Comparison of ENCODE assay signal across 31 mouse cellular contexts in genomic region chr11:97905941-97906340, GRCm38 (mm10). TPM values are rescaled to one million over a fixed set of nuclear protein-coding genes. Genes with fewer than 3 reads are reported as not detected.
DNase-seq lines count a peak whose midpoint lies in the region; ATAC-seq and TF ChIP-seq lines count a peak whose summit lies in the region.
"Had no signal": no experiment of that assay in that cellular context is flagged by ENCODE, and none has a peak within 500 bp of the region (broad histone marks: within the 10 kb centered on the region; RNA-seq: fewer than 3 reads in every experiment).

No protein-coding gene starts in this region.

- no peak for ATAC-seq in activated CD4-positive, CD25-positive, alpha-beta regulatory T cell, adult 4 months
- ATAC-seq: forebrain, embryonic 15.5 days; hindbrain, embryonic 16.5 days; inflammation-experienced regulatory T-cells, adult 6 months; intestine, embryonic 16.5 days; Patski had no signal

- H3K9me3 ChIP-seq in ES-Bruce4 (replicated peaks; ENCODE audit: control insufficient read depth, insufficient read depth, low read length, poor library complexity, severe bottlenecking) (no peaks in the 10 kb centered on the region), ES-E14 (ENCODE audit: control insufficient read depth, insufficient read depth, low read depth, low read length) (no peaks in the 10 kb centered on the region)
- H3K9me3 ChIP-seq: embryonic facial prominence, embryonic 10.5 days; embryonic facial prominence, embryonic 13.5 days; forebrain, embryonic 12.5 days; forebrain, embryonic 15.5 days; heart, embryonic 12.5 days; heart, embryonic 15.5 days; hindbrain, embryonic 10.5 days; hindbrain, embryonic 13.5 days had no signal

- no peak for DNase-seq in ES-E14 (ENCODE audit: low read depth, low spot score)
- peak; percentile 89 for DNase-seq in ZHBTc4 (ENCODE audit: low read depth, low spot score)
- DNase-seq in cerebellum, adult 11 months: no peak
- DNase-seq in kidney, adult 2 months: no peak
- DNase-seq: adrenal gland, adult 2 months; adrenal gland, postnatal 14 days; cerebellum, adult 11-12 months; cerebellum, adult 8-10 months; cerebellum, postnatal 10 days; cerebellum, postnatal 36 days; embryo, embryonic 11 days; gastrocnemius, postnatal 14 days; heart, adult 11 months; heart, postnatal 10 days; heart, postnatal 36 days; kidney, adult 18-20 months had no signal

- H3K4me3 ChIP-seq in ES-Bruce4 (ENCODE audit: low read depth, low read length) (no peak overlapping the region), ES-E14 (ENCODE audit: insufficient read depth in 1 of 2, low read depth in 1 of 2, low read length in 2 of 2, poor library complexity in 1 of 2, severe bottlenecking in 1 of 2) (no peak overlapping the region)
- H3K4me3 ChIP-seq in kidney, adult 2 months (ENCODE audit: insufficient read depth, low read depth, low read length): no peak overlapping the region
- H3K4me3 ChIP-seq: embryonic facial prominence, embryonic 10.5 days; embryonic facial prominence, embryonic 13.5 days; erythroblast, embryonic 14.5 days; forebrain, embryonic 12.5 days; forebrain, embryonic 15.5 days; heart, embryonic 12.5 days; heart, embryonic 15.5 days; hindbrain, embryonic 10.5 days; hindbrain, embryonic 13.5 days had no signal

- peaks cover 5% of the 10 kb centered on the region for H3K4me1 ChIP-seq in ES-Bruce4 (ENCODE audit: control insufficient read depth, insufficient read depth, low read length)
- H3K4me1 ChIP-seq in ES-E14 (ENCODE audit: control insufficient read depth in 2 of 2, insufficient read depth in 2 of 2, low read length in 2 of 2, poor library complexity in 1 of 2): peaks cover 4 to 8% of the 10 kb centered on the region in 2 experiments; a peak in 3 of 4 replicates
- H3K4me1 ChIP-seq in kidney, adult 2 months (ENCODE audit: control insufficient read depth, insufficient read depth, low read length): no peaks in the 10 kb centered on the region
- H3K4me1 ChIP-seq: embryonic facial prominence, embryonic 13.5 days; forebrain, embryonic 15.5 days; heart, embryonic 12.5 days; heart, embryonic 15.5 days had no signal

- in situ Hi-C loops in ES-E14 (cut with MboI; ENCODE audit: low sequenced_read_pairs in 2 of 2, unreplicated experiment in 2 of 2): no loop called here

- 81% methylated on average over 2 of the region's 2 CpGs for WGBS in kidney, adult 2 months

- H3K36me3 ChIP-seq in ES-Bruce4 (ENCODE audit: control insufficient read depth, insufficient read depth, low read length, poor library complexity, severe bottlenecking) (no peaks in the 10 kb centered on the region), ES-E14 (ENCODE audit: control insufficient read depth, insufficient read depth, low read length, poor library complexity, severe bottlenecking) (no peaks in the 10 kb centered on the region)
- H3K36me3 ChIP-seq in kidney, adult 2 months (ENCODE audit: control insufficient read depth, insufficient read depth, low read length): no peaks in the 10 kb centered on the region
- H3K36me3 ChIP-seq: embryonic facial prominence, embryonic 10.5 days; embryonic facial prominence, embryonic 13.5 days; forebrain, embryonic 12.5 days; forebrain, embryonic 15.5 days; heart, embryonic 12.5 days; heart, embryonic 15.5 days; hindbrain, embryonic 10.5 days; hindbrain, embryonic 13.5 days had no signal

- TF ChIP-seq EP300 in ES-Bruce4 (IDR thresholded peaks at IDR 0.05; ENCODE audit: insufficient read depth, low read depth, low read length): peak; percentile 31; the same call in 1 of the 2 replicates

- H3K9ac ChIP-seq in ES-Bruce4 (ENCODE audit: low read depth, poor library complexity, severe bottlenecking) (no peak overlapping the region), ES-E14 (ENCODE audit: insufficient read depth, low read depth, low read length, poor library complexity, severe bottlenecking) (no peak overlapping the region)
- H3K9ac ChIP-seq: embryonic facial prominence, embryonic 13.5 days; forebrain, embryonic 12.5 days; forebrain, embryonic 15.5 days; heart, embryonic 12.5 days; heart, embryonic 15.5 days; hindbrain, embryonic 13.5 days had no signal

- H3K27ac ChIP-seq in ES-Bruce4 (ENCODE audit: insufficient read depth, low read length) (peak overlapping the region; percentile 87), ES-E14 (ENCODE audit: insufficient read depth, low read depth, low read length, poor library complexity, severe bottlenecking) (peak overlapping the region; percentile 37; the same call in 1 of the 2 replicates)
- H3K27ac ChIP-seq in kidney, adult 2 months (ENCODE audit: insufficient read depth, low read depth, low read length): no peak overlapping the region
- H3K27ac ChIP-seq: embryonic facial prominence, embryonic 10.5 days; embryonic facial prominence, embryonic 13.5 days; forebrain, embryonic 12.5 days; forebrain, embryonic 15.5 days; heart, embryonic 15.5 days; hindbrain, embryonic 10.5 days; hindbrain, embryonic 13.5 days had no signal

- TF ChIP-seq POLR2A in ES-Bruce4 (IDR thresholded peaks at IDR 0.05; ENCODE audit: insufficient read depth, low read length): no peak
- no peak for TF ChIP-seq POLR2A in kidney, adult 2 months (IDR thresholded peaks at IDR 0.05; ENCODE audit: low read depth, low read length)

- no peaks in the 10 kb centered on the region for H3K27me3 ChIP-seq in ES-Bruce4 (ENCODE audit: control insufficient read depth, insufficient read depth, low read length, poor library complexity, severe bottlenecking)
- no peaks in the 10 kb centered on the region for H3K27me3 ChIP-seq in kidney, adult 2 months (replicated peaks; ENCODE audit: control insufficient read depth, insufficient read depth, low read length)
- H3K27me3 ChIP-seq: forebrain, embryonic 12.5 days; forebrain, embryonic 15.5 days; Patski had no signal

- TF ChIP-seq CTCF in ES-Bruce4 (IDR thresholded peaks at IDR 0.05; ENCODE audit: low read depth, low read length): no peak
- no peak for TF ChIP-seq CTCF in kidney, adult 2 months (conservative IDR thresholded peaks at IDR 0.05; ENCODE audit: insufficient read depth, insufficient read length, low read depth, low read length)

TF ChIP-seq in ES-E14, 5 proteins besides CTCF, POLR2A, EP300 and RAD21:
- TF ChIP-seq ZNF384 (IDR thresholded peaks at IDR 0.05; ENCODE audit: low read depth, low read length): no peak

RNA-seq across cellular contexts. Expression of gene Fbxo47, which starts 22.0 kb away (rescaled TPM):
- polyA plus RNA-seq in ES-Bruce4 (2011; ENCODE audit: insufficient read depth, insufficient read length, low read depth, missing spikeins): 2.5 and 2.8 TPM in 2 replicates
- total RNA-seq in ES-E14 (2012; rRNA removed): 2.2 and 4.1 TPM in 2 replicates
- under 1 TPM; 0.29 to 0.74 TPM for polyA plus RNA-seq in activated CD4-positive, CD25-positive, alpha-beta regulatory T cell, adult 4 months (2017; shearing (Covaris generic))
- polyA plus RNA-seq in kidney, adult 2 months (2012; rRNA removed): 0.33 and 0.39 TPM in 2 replicates
- polyA plus RNA-seq: adrenal gland, adult 2 months; erythroblast, embryonic 14.5 days had no signal
